Mouse (Mus musculus) small intestine, adult 2 months (tissue): ENCODE data around the gene Ppan. TPM values are rescaled to one million over a fixed set of nuclear protein-coding genes. Genes with fewer than 3 reads are reported as not detected.
A peak's percentile ranks its signal among the peaks of the same experiment; 100 is the strongest.

ENCODE experiments used
- H3K27ac ChIP-seq: fragments of 200-500 bp; 2 replicates; pipeline ENCODE4 v1.5.1; 2012; ENCODE audit warnings: low read depth, low read length, control low read depth, inconsistent platforms; ENCODE audit not compliant: insufficient read depth
- H3K27me3 ChIP-seq: fragments of 200-500 bp; 2 replicates; pipeline ENCODE4 v1.6.1; 2012; ENCODE audit warnings: mild to moderate bottlenecking, moderate library complexity, low read length, inconsistent platforms; ENCODE audit not compliant: control insufficient read depth, insufficient read depth
- H3K36me3 ChIP-seq: fragments of 200-500 bp; 2 replicates; pipeline ENCODE4 v1.6.1; 2012; ENCODE audit warnings: mild to moderate bottlenecking, low read length, control low read depth, inconsistent platforms; ENCODE audit not compliant: control insufficient read depth, insufficient read depth
- H3K4me1 ChIP-seq: fragments of 200-500 bp; 2 replicates; pipeline ENCODE4 v1.6.1; 2012; ENCODE audit warnings: low read length, inconsistent platforms, mixed read lengths; ENCODE audit not compliant: control insufficient read depth, insufficient read depth, insufficient read length
- H3K4me3 ChIP-seq: fragments of 200-500 bp; 2 replicates; pipeline ENCODE4 v1.5.1; 2012; ENCODE audit warnings: low read depth, mild to moderate bottlenecking, control low read depth, inconsistent platforms, low read length, moderate library complexity
- CTCF ChIP-seq: fragments of 200-500 bp; IDR thresholded peaks from 2 replicates; pipeline ENCODE4 v1.5.1; 2012; ENCODE audit warnings: low read depth, mild to moderate bottlenecking, control low read depth, inconsistent platforms, low read length, moderate library complexity, mixed read lengths; ENCODE audit not compliant: insufficient replicate concordance, insufficient read length; ENCODE audit errors: extremely low read depth
- POLR2A ChIP-seq: fragments of 200-500 bp; IDR thresholded peaks from 2 replicates; pipeline ENCODE4 v1.6.1; 2012; ENCODE audit warnings: low read depth, mild to moderate bottlenecking, control low read depth, inconsistent platforms, low read length, moderate library complexity
- WGBS: fragments of 180-500 bp; shearing (Covaris S2); methylation state at CpG from one replicate; pipeline ENCODE4 v1.1.7; 2018; 5-methylcytosine and 5-hydroxymethylcytosine counted together
- polyA plus RNA-seq: library from polyadenylated mRNA; depleted of rRNA; stranded (reverse); fragments of >200 nt; gene quantifications from 2 replicates; pipeline ENCODE4 v1.2.3, GENCODE M21; 2012; rRNA removed

Ppan gene
- polyA plus RNA-seq = 33.4 and 42.2 TPM in 2 replicates

- Histone ChIP-seq H3K27me3 (no peaks in the 10 kb centered on the region), H3K27ac (peak within 1 kb of the TSS; percentile 75), H3K36me3 (peaks cover 29% of the 10 kb centered on the region), H3K4me1 (peaks cover 2% of the 10 kb centered on the region; the same call in 1 of the 2 replicates), H3K4me3 (peak within 1 kb of the TSS; percentile 95)
- TF ChIP-seq CTCF (no peak), POLR2A (peak; percentile 76)
- WGBS = under 1% methylated on average over 43 of the region's 43 CpGs
These were observed at the start of gene Ppan for GRCm38 (mm10) chr9:20887704-20888385. TSS of gene Ppan (plus strand) at chr9:20888175.

- TF ChIP-seq POLR2A = no peak
- no peak for TF ChIP-seq CTCF
- no peak overlapping the region for H3K27ac ChIP-seq
- no peaks in the 10 kb centered on the region for H3K4me1 ChIP-seq
- H3K27me3 ChIP-seq = no peaks in the 10 kb centered on the region
- 40% methylated on average over 6 of the region's 6 CpGs for WGBS
- no peaks in the 10 kb centered on the region for H3K36me3 ChIP-seq
- no peak overlapping the region for H3K4me3 ChIP-seq
These were observed 49.0 kb upstream of the Ppan start for GRCm38 (mm10) chr9:20838931-20839330.

- WGBS = 27% methylated on average over 4 of the region's 4 CpGs
- Histone ChIP-seq H3K4me1 (no peaks in the 10 kb centered on the region), H3K36me3 (no peaks in the 10 kb centered on the region), H3K27ac (no peak overlapping the region), H3K4me3 (no peak overlapping the region), H3K27me3 (no peaks in the 10 kb centered on the region)
- no peak for TF ChIP-seq POLR2A
These were observed 45.8 kb upstream of the Ppan start for GRCm38 (mm10) chr9:20842211-20842610.

GRCm38 (mm10) chr9:20842670-20843069, 45.3 kb upstream of the Ppan start:
- TF ChIP-seq CTCF (peak; percentile 35; the same call in 1 of the 2 replicates), POLR2A (no peak)
- Histone ChIP-seq H3K4me3 (no peak overlapping the region), H3K36me3 (no peaks in the 10 kb centered on the region), H3K27ac (no peak overlapping the region), H3K4me1 (no peaks in the 10 kb centered on the region), H3K27me3 (no peaks in the 10 kb centered on the region)
- WGBS = 29% methylated on average over 2 of the region's 2 CpGs

- no peaks in the 10 kb centered on the region for H3K4me1 ChIP-seq
- TF ChIP-seq POLR2A (no peak), CTCF (no peak)
- H3K36me3 ChIP-seq = no peaks in the 10 kb centered on the region
- H3K4me3 ChIP-seq = no peak overlapping the region
- H3K27me3 ChIP-seq = no peaks in the 10 kb centered on the region
- 83% methylated on average over 2 of the region's 2 CpGs for WGBS
- no peak overlapping the region for H3K27ac ChIP-seq
These were observed 37.8 kb upstream of the Ppan start for GRCm38 (mm10) chr9:20850179-20850578.

GRCm38 (mm10) chr9:20857131-20857530, 30.8 kb upstream of the Ppan start:
- TF ChIP-seq CTCF = no peak
- no peak for TF ChIP-seq POLR2A
- no peak overlapping the region for H3K27ac ChIP-seq
- H3K4me1 ChIP-seq = no peaks in the 10 kb centered on the region
- H3K4me3 ChIP-seq = no peak overlapping the region
- H3K27me3 ChIP-seq = no peaks in the 10 kb centered on the region
- WGBS = 6% methylated on average over 6 of the region's 6 CpGs
- no peaks in the 10 kb centered on the region for H3K36me3 ChIP-seq

GRCm38 (mm10) chr9:20859926-20860325, 28.0 kb upstream of the Ppan start:
- Histone ChIP-seq H3K27me3 (no peaks in the 10 kb centered on the region), H3K4me3 (no peak overlapping the region), H3K4me1 (no peaks in the 10 kb centered on the region), H3K27ac (no peak overlapping the region), H3K36me3 (no peaks in the 10 kb centered on the region)
- WGBS = 45% methylated on average over 6 of the region's 6 CpGs
- TF ChIP-seq CTCF (no peak), POLR2A (no peak)
